Mouse (Mus musculus): Measurements from ENCODE around the gene Ankrd23.

GRCm38 (mm10) chr1:36545845-36546600 lies 9.3 kb upstream of the Ankrd23 start:
- TF ChIP-seq CTCF (IDR thresholded peaks at IDR 0.05; ENCODE audit: low read depth), result 0 out of 2 replicates have a peak, but pooled peaks have one; percentile 1
- TF ChIP-seq EP300 (IDR thresholded peaks at IDR 0.05; ENCODE audit: low read depth), result no peak
